Mouse (Mus musculus): ENCODE measurements around the gene Tmem237. TPM values are rescaled to one million over a fixed set of nuclear protein-coding genes. Genes with fewer than 3 reads are reported as not detected.

Gene Tmem237
- total and polyA plus RNA-seq, 2 experiments from 2014 or later: 6.6 to 7.6 TPM

- Histone ChIP-seq H3K4me1 (ENCODE audit: control insufficient read depth, insufficient read depth) (no peaks in the 10 kb centered on the region), H3K27me3 (ENCODE audit: control insufficient read depth, insufficient read depth, low read length) (no peaks in the 10 kb centered on the region), H3K4me2 (ENCODE audit: low read depth, low read length) (no peak overlapping the region), H3K27ac (ENCODE audit: low read depth) (no peak overlapping the region), H3K4me3 (ENCODE audit: low read depth, low read length) (no peak overlapping the region), H3K36me3 (replicated peaks; ENCODE audit: control insufficient read depth, insufficient read depth, low read length) (peaks cover 39% of the 10 kb centered on the region), H3K9ac (replicated peaks; ENCODE audit: low read depth, low read length) (no peak overlapping the region), H3K9me3 (replicated peaks; ENCODE audit: control insufficient read depth, low read length) (no peaks in the 10 kb centered on the region)
- 71% methylated on average over 5 of the region's 5 CpGs for WGBS
- ATAC-seq (ENCODE audit: insufficient read depth, low read depth): no peak
- DNase-seq (ENCODE audit: low spot score): no peak
- TF ChIP-seq CTCF (IDR thresholded peaks at IDR 0.05; ENCODE audit: low read depth) (no peak), EP300 (IDR thresholded peaks at IDR 0.05; ENCODE audit: low read depth) (no peak)
Measured at GRCm38 (mm10) chr1:59163918-59164317, 43.7 kb upstream of the Tmem237 start.

- peaks cover 37% of the 10 kb centered on the region for H3K36me3 ChIP-seq (replicated peaks; ENCODE audit: control insufficient read depth, insufficient read depth, low read length)
- H3K4me2 ChIP-seq (ENCODE audit: low read depth, low read length): no peak within 1 kb of the TSS
Measured at GRCm38 (mm10) chr1:59163030-59163461, 42.8 kb upstream of the Tmem237 start, which contains the start of gene Mpp4. Mpp4 (minus strand) TSS chr1:59163389.

DNA sequence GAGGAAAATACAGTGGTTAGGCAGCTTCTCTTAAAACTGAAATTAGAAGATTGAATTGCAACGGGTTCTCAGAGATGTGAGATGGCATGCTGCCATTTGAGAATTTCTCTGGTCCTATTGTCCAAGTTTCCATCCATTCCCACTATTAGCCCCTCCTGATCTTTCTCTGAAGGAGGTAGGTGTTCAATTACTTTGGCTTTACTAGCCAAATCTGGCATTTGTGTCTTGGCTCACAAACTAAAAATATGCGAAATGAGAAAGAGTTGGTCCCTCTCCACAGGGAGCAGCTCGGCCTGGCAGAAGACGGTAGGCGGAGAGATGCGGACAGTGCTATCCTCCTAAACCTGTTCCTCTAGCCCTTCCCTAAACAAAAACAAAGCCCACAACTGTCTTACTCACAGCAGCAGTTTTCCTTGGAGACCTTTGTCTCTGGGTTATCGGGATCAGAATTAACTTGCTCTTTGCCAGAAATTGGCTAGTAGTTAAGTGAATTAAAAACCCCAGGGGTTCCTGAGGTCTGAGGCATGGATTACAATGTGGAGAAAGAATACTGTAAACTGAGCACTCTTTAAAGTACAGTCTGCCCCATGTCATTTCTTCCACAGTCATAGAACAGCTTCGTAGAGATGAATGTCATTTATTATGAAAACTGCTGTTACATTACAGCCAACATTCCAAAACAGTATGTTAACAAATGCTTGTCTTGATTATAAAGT lies 42.3 kb upstream of the Tmem237 start:
- Histone ChIP-seq H3K36me3 (replicated peaks; ENCODE audit: control insufficient read depth, insufficient read depth, low read length) (peaks cover 31% of the 10 kb centered on the region), H3K4me1 (ENCODE audit: control insufficient read depth, insufficient read depth) (no peaks in the 10 kb centered on the region), H3K27ac (ENCODE audit: low read depth) (no peak overlapping the region), H3K4me2 (ENCODE audit: low read depth, low read length) (no peak overlapping the region), H3K9me3 (replicated peaks; ENCODE audit: control insufficient read depth, low read length) (no peaks in the 10 kb centered on the region), H3K9ac (replicated peaks; ENCODE audit: low read depth, low read length) (no peak overlapping the region), H3K27me3 (ENCODE audit: control insufficient read depth, insufficient read depth, low read length) (no peaks in the 10 kb centered on the region), H3K4me3 (ENCODE audit: low read depth, low read length) (no peak overlapping the region)
- DNase-seq (ENCODE audit: low spot score) (no peak), ATAC-seq (ENCODE audit: insufficient read depth, low read depth) (no peak)
- TF ChIP-seq CTCF (IDR thresholded peaks at IDR 0.05; ENCODE audit: low read depth) (no peak), EP300 (IDR thresholded peaks at IDR 0.05; ENCODE audit: low read depth) (no peak)
- WGBS: 76% methylated on average over 8 of the region's 8 CpGs

More at GRCm38 (mm10) chr1:59163030-59163461, 42.8 kb upstream of the Tmem237 start, which contains the start of gene Mpp4:
- Histone ChIP-seq H3K27ac (ENCODE audit: low read depth) (no peak within 1 kb of the TSS), H3K9me3 (replicated peaks; ENCODE audit: control insufficient read depth, low read length) (no peaks in the 10 kb centered on the region), H3K9ac (replicated peaks; ENCODE audit: low read depth, low read length) (no peak within 1 kb of the TSS), H3K4me3 (ENCODE audit: low read depth, low read length) (no peak within 1 kb of the TSS), H3K27me3 (ENCODE audit: control insufficient read depth, insufficient read depth, low read length) (no peaks in the 10 kb centered on the region), H3K4me1 (ENCODE audit: control insufficient read depth, insufficient read depth) (no peaks in the 10 kb centered on the region)
- ATAC-seq (ENCODE audit: insufficient read depth, low read depth) (no peak), DNase-seq (ENCODE audit: low spot score) (no peak)
- TF ChIP-seq EP300 (IDR thresholded peaks at IDR 0.05; ENCODE audit: low read depth) (no peak), CTCF (IDR thresholded peaks at IDR 0.05; ENCODE audit: low read depth) (no peak)
- 65% methylated on average over 12 of the region's 12 CpGs for WGBS

DNA sequence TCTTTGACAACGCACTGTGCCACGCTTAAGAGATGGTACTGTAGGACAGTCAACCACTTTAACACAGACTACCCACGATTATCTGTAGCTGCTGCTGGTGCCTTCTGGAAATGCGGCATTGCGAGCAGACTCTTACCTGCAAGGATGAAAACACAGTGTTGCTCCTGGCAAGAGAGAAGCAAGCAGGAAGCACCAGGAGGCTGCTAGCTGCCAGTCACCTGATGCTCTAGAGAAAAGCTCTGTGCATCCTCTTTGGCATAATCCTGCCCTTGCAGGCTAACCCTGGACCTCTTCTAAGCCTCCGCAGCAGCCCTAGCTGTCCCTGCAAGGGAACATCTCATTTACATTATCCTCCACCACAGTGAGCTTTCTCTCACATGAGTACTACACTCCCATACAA lies 41.2 kb upstream of the Tmem237 start:
- TF ChIP-seq EP300 (IDR thresholded peaks at IDR 0.05; ENCODE audit: low read depth): no peak
- no peak for TF ChIP-seq CTCF (IDR thresholded peaks at IDR 0.05; ENCODE audit: low read depth)
- 87% methylated on average over 6 of the region's 6 CpGs for WGBS

GRCm38 (mm10) chr1:59160871-59161270 lies 40.7 kb upstream of the Tmem237 start:
- no peak for TF ChIP-seq EP300 (IDR thresholded peaks at IDR 0.05; ENCODE audit: low read depth)
- TF ChIP-seq CTCF (IDR thresholded peaks at IDR 0.05; ENCODE audit: low read depth): no peak
- Histone ChIP-seq H3K9me3 (replicated peaks; ENCODE audit: control insufficient read depth, low read length) (no peaks in the 10 kb centered on the region), H3K36me3 (replicated peaks; ENCODE audit: control insufficient read depth, insufficient read depth, low read length) (peaks cover 23% of the 10 kb centered on the region), H3K27me3 (ENCODE audit: control insufficient read depth, insufficient read depth, low read length) (no peaks in the 10 kb centered on the region), H3K9ac (replicated peaks; ENCODE audit: low read depth, low read length) (no peak overlapping the region), H3K4me2 (ENCODE audit: low read depth, low read length) (no peak overlapping the region), H3K4me3 (ENCODE audit: low read depth, low read length) (no peak overlapping the region), H3K4me1 (ENCODE audit: control insufficient read depth, insufficient read depth) (no peaks in the 10 kb centered on the region), H3K27ac (ENCODE audit: low read depth) (no peak overlapping the region)
- 83% methylated on average over 6 of the region's 6 CpGs for WGBS
- ATAC-seq (ENCODE audit: insufficient read depth, low read depth) (no peak), DNase-seq (ENCODE audit: low spot score) (no peak)

More for the DNA sequence above, 41.2 kb upstream of the Tmem237 start:
- no peaks in the 10 kb centered on the region for H3K27me3 ChIP-seq (ENCODE audit: control insufficient read depth, insufficient read depth, low read length)
- H3K27ac ChIP-seq (ENCODE audit: low read depth): no peak overlapping the region
- H3K4me3 ChIP-seq (ENCODE audit: low read depth, low read length): no peak overlapping the region
- H3K36me3 ChIP-seq (replicated peaks; ENCODE audit: control insufficient read depth, insufficient read depth, low read length): peaks cover 25% of the 10 kb centered on the region
- no peak overlapping the region for H3K4me2 ChIP-seq (ENCODE audit: low read depth, low read length)
- no peak for ATAC-seq (ENCODE audit: insufficient read depth, low read depth)
- no peaks in the 10 kb centered on the region for H3K4me1 ChIP-seq (ENCODE audit: control insufficient read depth, insufficient read depth)
- no peak overlapping the region for H3K9ac ChIP-seq (replicated peaks; ENCODE audit: low read depth, low read length)
- H3K9me3 ChIP-seq (replicated peaks; ENCODE audit: control insufficient read depth, low read length): no peaks in the 10 kb centered on the region
- DNase-seq (ENCODE audit: low spot score): no peak

Measured in heart, postnatal 0 days (tissue).